Mouse (Mus musculus) heart, postnatal 0 days (tissue): ENCODE data around the gene Cerk. TPM values are rescaled to one million over a fixed set of nuclear protein-coding genes. Genes with fewer than 3 reads are reported as not detected.
"Not testable (repeated sequence)": the region's sequence is repeated elsewhere in the genome, so short reads cannot be mapped to it uniquely, and the experiment has no call there.

ENCODE experiments used
- ATAC-seq: fragments of 200-750 bp; cut with Nextera tagmentation; 2 replicates; pipeline ENCODE4 v1.8.0; 2017; ENCODE audit warnings: low read depth, moderate number of reproducible peaks, moderate library complexity; ENCODE audit not compliant: insufficient read depth
- DNase-seq: peaks from one replicate; pipeline ENCODE4 v3.0.0-alpha.2; 2016; ENCODE audit warnings: low spot score
- H3K27ac ChIP-seq: fragments of 300-500 bp; sonication (generic); 2 replicates; pipeline ENCODE4 v1.5.1; 2014; ENCODE audit warnings: low read depth, mild to moderate bottlenecking
- H3K27me3 ChIP-seq: fragments of 300-500 bp; sonication (generic); 2 replicates; pipeline ENCODE4 v1.6.1; 2014; ENCODE audit warnings: low read length, mixed read lengths; ENCODE audit not compliant: control insufficient read depth, insufficient read depth
- H3K36me3 ChIP-seq: fragments of 300-500 bp; sonication (generic); replicated peaks from 2 replicates; pipeline ENCODE4 v1.6.1; 2014; ENCODE audit warnings: low read length, mixed read lengths; ENCODE audit not compliant: control insufficient read depth, insufficient read depth
- H3K4me1 ChIP-seq: fragments of 300-500 bp; sonication (generic); 2 replicates; pipeline ENCODE4 v1.6.1; 2014; ENCODE audit warnings: antibody characterized with exemption; ENCODE audit not compliant: control insufficient read depth, insufficient read depth
- H3K4me2 ChIP-seq: fragments of 300-500 bp; sonication (generic); 2 replicates; pipeline ENCODE4 v1.6.1; 2014; ENCODE audit warnings: low read depth, mild to moderate bottlenecking, low read length, moderate library complexity
- H3K4me3 ChIP-seq: fragments of 300-500 bp; sonication (generic); 2 replicates; pipeline ENCODE4 v1.5.1; 2014; ENCODE audit warnings: low read depth, low read length
- H3K9ac ChIP-seq: fragments of 300-500 bp; sonication (generic); replicated peaks from 2 replicates; pipeline ENCODE4 v1.6.1; 2014; ENCODE audit warnings: low read depth, low read length, mixed read lengths
- H3K9me3 ChIP-seq: fragments of 300-500 bp; sonication (generic); replicated peaks from 2 replicates; pipeline ENCODE4 v1.6.1; 2016; ENCODE audit warnings: low read length; ENCODE audit not compliant: control insufficient read depth
- CTCF ChIP-seq: IDR thresholded peaks from 2 replicates; pipeline ENCODE4 v1.5.1; 2016; ENCODE audit warnings: antibody characterized with exemption, control low read depth, low read depth
- EP300 ChIP-seq: IDR thresholded peaks from 2 replicates; pipeline ENCODE4 v1.6.1; 2016; ENCODE audit warnings: antibody characterized with exemption, low read depth
- WGBS: fragments of 180-500 bp; shearing (Covaris S2); extraction: QIAGEN DNeasy Blood & Tissue Kit; methylation state at CpG from one replicate; pipeline ENCODE4 v1.1.7; 2014; 5-methylcytosine and 5-hydroxymethylcytosine counted together
- polyA plus RNA-seq: library from polyadenylated mRNA; unstranded; fragments of >200 nt; fragmentation: Nextera tagmentation; extraction: Ambion mirVana; gene quantifications from 2 replicates; pipeline ENCODE4 v1.2.1, GENCODE M21; 2015
- total RNA-seq: library from RNA; depleted of rRNA; stranded (reverse); fragments of >200 nt; gene quantifications from 2 replicates; pipeline ENCODE4 v1.2.3, GENCODE M21; 2014; ENCODE audit warnings: low replicate concordance

Gene Cerk
- total and polyA plus RNA-seq, 2 experiments from 2014 or later = 14.5 to 25.3 TPM

DNA sequence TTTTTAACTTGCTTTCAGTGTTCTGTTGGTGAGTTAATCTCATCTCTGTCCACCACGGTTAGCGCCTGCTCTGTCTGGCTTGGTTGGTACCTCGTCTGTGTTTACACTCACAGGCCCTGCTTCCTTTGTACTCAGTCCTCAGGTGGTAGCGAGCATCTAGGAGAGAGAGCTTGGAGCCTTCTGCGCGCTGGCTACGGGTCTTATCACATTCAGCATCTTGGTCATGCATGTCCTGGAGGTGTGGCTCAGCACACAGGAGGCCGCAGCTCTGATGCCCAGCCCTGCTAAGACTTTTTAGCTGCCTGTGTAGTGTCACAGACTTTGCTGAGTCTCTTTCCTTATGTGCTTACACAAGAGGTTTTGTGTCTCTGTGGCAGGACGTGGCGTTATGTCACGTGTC, 43.7 kb upstream of the Cerk start:
- no peak overlapping the region for H3K4me2 ChIP-seq
- H3K9ac ChIP-seq = no peak overlapping the region
- no peak for TF ChIP-seq CTCF
- 79% methylated on average over 11 of the region's 11 CpGs for WGBS
- H3K27me3 ChIP-seq = no peaks in the 10 kb centered on the region
- no peak overlapping the region for H3K4me3 ChIP-seq
- no peak overlapping the region for H3K27ac ChIP-seq
- ATAC-seq (no peak), DNase-seq (no peak)
- H3K36me3 ChIP-seq = no peaks in the 10 kb centered on the region
- H3K4me1 ChIP-seq = peaks cover 11% of the 10 kb centered on the region
- no peaks in the 10 kb centered on the region for H3K9me3 ChIP-seq

- H3K27me3 ChIP-seq = no peaks in the 10 kb centered on the region
- no peaks in the 10 kb centered on the region for H3K36me3 ChIP-seq
- WGBS = 69% methylated on average over 8 of the region's 8 CpGs
- TF ChIP-seq EP300 (no peak), CTCF (no peak)
- ATAC-seq (no peak), DNase-seq (no peak)
- H3K9ac ChIP-seq = no peak overlapping the region
- H3K27ac ChIP-seq = no peak overlapping the region
- H3K9me3 ChIP-seq = no peaks in the 10 kb centered on the region
- no peak overlapping the region for H3K4me2 ChIP-seq
- H3K4me1 ChIP-seq = peaks cover 9% of the 10 kb centered on the region
- no peak overlapping the region for H3K4me3 ChIP-seq
Measured at GRCm38 (mm10) chr15:86229088-86229487, 43.1 kb upstream of the Cerk start.

- Histone ChIP-seq H3K27me3 (no peaks in the 10 kb centered on the region), H3K9ac (no peak overlapping the region), H3K36me3 (no peaks in the 10 kb centered on the region), H3K4me3 (no peak overlapping the region), H3K27ac (no peak overlapping the region), H3K4me2 (no peak overlapping the region), H3K4me1 (peaks cover 9% of the 10 kb centered on the region), H3K9me3 (no peaks in the 10 kb centered on the region)
- ATAC-seq (no peak), DNase-seq (peak; percentile 68)
- peak; percentile 85 for TF ChIP-seq CTCF
- no peak for TF ChIP-seq EP300
- WGBS = 30% methylated on average over 3 of the region's 3 CpGs
Measured at GRCm38 (mm10) chr15:86228186-86228585, 42.2 kb upstream of the Cerk start.

- TF ChIP-seq EP300 = no peak
- TF ChIP-seq CTCF = 0 out of 2 replicates have a peak, but pooled peaks have one; percentile 14
- H3K27ac ChIP-seq = no peak overlapping the region
- DNase-seq (no peak), ATAC-seq (no peak)
- no peak overlapping the region for H3K9ac ChIP-seq
- no peak overlapping the region for H3K4me3 ChIP-seq
- peaks cover 5% of the 10 kb centered on the region for H3K4me1 ChIP-seq
- H3K4me2 ChIP-seq = no peak overlapping the region
- no peaks in the 10 kb centered on the region for H3K27me3 ChIP-seq
- H3K9me3 ChIP-seq = no peaks in the 10 kb centered on the region
- no peaks in the 10 kb centered on the region for H3K36me3 ChIP-seq
- 84% methylated on average over 2 of the region's 2 CpGs for WGBS
Measured at GRCm38 (mm10) chr15:86226968-86227367, 41.0 kb upstream of the Cerk start.

DNA sequence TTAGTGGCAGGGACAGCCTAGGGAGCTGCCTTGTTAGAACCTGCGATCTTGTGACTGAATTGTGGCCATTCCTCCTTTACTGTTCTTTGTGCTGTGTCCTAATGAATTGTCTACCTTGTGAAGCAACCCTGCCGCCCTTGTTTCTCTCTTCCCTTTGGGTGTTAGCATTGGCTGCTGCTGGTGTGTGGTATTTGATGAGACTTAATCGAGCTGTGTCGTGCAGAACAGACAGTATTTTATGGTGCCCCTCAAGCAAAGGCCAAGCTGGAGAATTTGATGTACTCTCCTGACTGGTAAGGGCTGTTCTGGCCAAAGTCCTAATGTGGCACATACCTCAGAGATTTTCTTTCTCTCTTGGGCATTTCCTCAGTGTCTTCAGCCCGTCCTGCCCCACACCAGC, 40.3 kb upstream of the Cerk start:
- Histone ChIP-seq H3K27me3 (no peaks in the 10 kb centered on the region), H3K27ac (no peak overlapping the region), H3K9ac (no peak overlapping the region), H3K9me3 (no peaks in the 10 kb centered on the region), H3K36me3 (no peaks in the 10 kb centered on the region), H3K4me1 (no peaks in the 10 kb centered on the region; the same call in 1 of the 2 replicates), H3K4me3 (no peak overlapping the region), H3K4me2 (no peak overlapping the region)
- no peak for ATAC-seq
- TF ChIP-seq EP300 (no peak), CTCF (no peak)
- 78% methylated on average over 5 of the region's 5 CpGs for WGBS
- DNase-seq = no peak

DNA sequence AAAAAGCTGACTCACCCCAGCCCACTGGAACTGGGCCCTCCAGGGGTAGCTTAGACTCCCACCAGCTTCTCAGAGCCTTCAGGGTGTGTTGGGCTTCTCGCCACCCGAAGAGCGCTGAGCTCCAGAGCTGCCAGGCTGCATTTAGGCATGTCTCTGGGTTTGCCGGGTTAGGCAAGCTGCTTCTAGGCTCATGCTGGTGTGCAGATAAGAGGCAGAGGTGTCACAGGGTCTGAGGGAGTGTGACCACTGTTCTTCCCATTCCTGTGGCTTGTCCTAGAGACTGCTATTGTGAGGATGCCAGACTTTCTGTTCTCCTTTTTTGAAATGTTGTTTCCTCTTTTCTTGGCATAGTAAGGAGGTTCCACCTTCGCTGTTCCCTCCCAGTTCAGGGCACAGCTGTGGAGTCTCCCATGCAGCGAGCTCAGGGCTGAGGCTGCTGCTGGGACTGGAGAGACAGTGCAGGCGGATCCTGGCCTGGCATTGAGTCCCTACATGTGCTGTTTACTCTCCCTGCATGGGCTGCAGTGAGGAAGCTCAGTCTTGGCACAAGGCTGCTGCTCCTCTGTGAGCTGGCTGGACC, 39.1 kb upstream of the Cerk start:
- DNase-seq (no peak), ATAC-seq (no peak)
- Histone ChIP-seq H3K4me2 (no peak overlapping the region), H3K4me1 (no peaks in the 10 kb centered on the region; the same call in 1 of the 2 replicates), H3K36me3 (no peaks in the 10 kb centered on the region), H3K27me3 (no peaks in the 10 kb centered on the region), H3K27ac (no peak overlapping the region), H3K9ac (no peak overlapping the region), H3K4me3 (no peak overlapping the region), H3K9me3 (no peaks in the 10 kb centered on the region)
- 78% methylated on average over 7 of the region's 7 CpGs for WGBS
- no peak for TF ChIP-seq EP300
- TF ChIP-seq CTCF = no peak

DNA sequence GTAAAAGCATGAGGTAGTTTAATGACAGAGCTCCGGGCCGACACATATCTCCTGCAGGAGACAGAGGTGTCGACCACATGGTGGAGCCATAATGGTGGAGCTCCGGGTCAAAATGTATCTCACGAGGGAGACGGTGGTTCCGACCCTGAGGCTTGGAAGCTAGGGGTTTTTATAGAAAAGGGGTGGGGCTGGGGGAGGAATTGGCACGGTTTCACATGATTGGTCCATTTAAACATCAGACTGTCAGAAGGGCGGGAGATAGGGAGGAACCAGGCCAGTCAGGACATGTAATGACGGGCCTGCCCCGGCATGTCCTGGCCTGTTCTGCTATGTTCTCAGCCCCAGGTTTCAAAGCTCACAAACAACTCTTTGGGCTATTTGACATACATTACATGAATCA, 36.0 kb upstream of the Cerk start:
- H3K4me1 ChIP-seq, H3K36me3 ChIP-seq, H3K27ac ChIP-seq, H3K4me2 ChIP-seq, H3K9ac ChIP-seq, H3K27me3 ChIP-seq, DNase-seq, H3K9me3 ChIP-seq, ATAC-seq, H3K4me3 ChIP-seq: not testable (repeated sequence)
- 83% methylated on average over 11 of the region's 11 CpGs for WGBS
